ENCODE assay signal across 26 mouse cellular contexts in genomic region chr4:77586222-77586621, GRCm38 (mm10).
"Had no signal": no experiment of that assay in that cellular context is flagged by ENCODE, and none has a peak within 500 bp of the region (broad histone marks: within the 10 kb centered on the region; RNA-seq: fewer than 3 reads in every experiment).

No protein-coding gene starts in this region.

- H3K4me2 ChIP-seq: heart, embryonic 12.5 days; hindbrain, embryonic 12.5 days; hindbrain, embryonic 14.5 days; intestine, embryonic 15.5 days; limb, embryonic 12.5 days; liver, embryonic 11.5 days; liver, embryonic 13.5 days; liver, embryonic 15.5 days had no signal

- H3K9ac ChIP-seq: heart, embryonic 12.5 days; hindbrain, embryonic 12.5 days; hindbrain, embryonic 14.5 days; intestine, embryonic 15.5 days; limb, embryonic 12.5 days; liver, embryonic 13.5 days; liver, embryonic 15.5 days; liver, postnatal 0 days had no signal

- H3K27me3 ChIP-seq: heart, embryonic 12.5 days; hindbrain, embryonic 12.5 days; intestine, embryonic 15.5 days; limb, embryonic 12.5 days; liver, embryonic 13.5 days; liver, embryonic 15.5 days had no signal

- H3K4me1 ChIP-seq: heart, embryonic 10.5 days; heart, embryonic 12.5 days; hindbrain, embryonic 10.5 days; hindbrain, embryonic 12.5 days; intestine, embryonic 15.5 days; limb, embryonic 10.5 days; limb, embryonic 12.5 days; liver, embryonic 13.5 days; liver, embryonic 15.5 days had no signal

- H3K9me3 ChIP-seq: heart, embryonic 10.5 days; heart, embryonic 12.5 days; hindbrain, embryonic 10.5 days; hindbrain, embryonic 12.5 days; intestine, embryonic 15.5 days; limb, embryonic 10.5 days; limb, embryonic 12.5 days; liver, embryonic 13.5 days; liver, embryonic 15.5 days had no signal

- H3K4me3 ChIP-seq: heart, embryonic 10.5 days; heart, embryonic 12.5 days; hindbrain, embryonic 10.5 days; hindbrain, embryonic 12.5 days; intestine, embryonic 15.5 days; limb, embryonic 10.5 days; limb, embryonic 12.5 days; liver, embryonic 13.5 days; liver, embryonic 15.5 days had no signal

- DNase-seq: gastrocnemius, postnatal 14 days; gastrocnemius, postnatal 36 days; heart, adult 18-20 months; heart, postnatal 10 days; heart, postnatal 4 days; kidney, adult 18-20 months; kidney, adult 8-10 months; kidney, postnatal 10 days; kidney, postnatal 25 days; kidney, postnatal 4 days; liver; liver, embryonic 13.5 days; liver, postnatal 0 days had no signal

- H3K36me3 ChIP-seq: heart, embryonic 10.5 days; heart, embryonic 12.5 days; hindbrain, embryonic 10.5 days; hindbrain, embryonic 12.5 days; intestine, embryonic 15.5 days; limb, embryonic 10.5 days; limb, embryonic 12.5 days; liver, embryonic 13.5 days; liver, embryonic 15.5 days had no signal

- H3K27ac ChIP-seq: heart, embryonic 10.5 days; hindbrain, embryonic 10.5 days; hindbrain, embryonic 12.5 days; hindbrain, embryonic 14.5 days; intestine, embryonic 15.5 days; limb, embryonic 10.5 days; limb, embryonic 12.5 days; liver, embryonic 13.5 days; liver, embryonic 15.5 days had no signal

- ATAC-seq: hindbrain, embryonic 16.5 days; inflammation-experienced regulatory T-cells, adult 6 months; intestine, embryonic 15.5 days; intestine, postnatal 0 days; liver, postnatal 0 days had no signal
